Mouse (Mus musculus): ENCODE measurements around the gene Nfs1.

Nfs1 gene

DNA sequence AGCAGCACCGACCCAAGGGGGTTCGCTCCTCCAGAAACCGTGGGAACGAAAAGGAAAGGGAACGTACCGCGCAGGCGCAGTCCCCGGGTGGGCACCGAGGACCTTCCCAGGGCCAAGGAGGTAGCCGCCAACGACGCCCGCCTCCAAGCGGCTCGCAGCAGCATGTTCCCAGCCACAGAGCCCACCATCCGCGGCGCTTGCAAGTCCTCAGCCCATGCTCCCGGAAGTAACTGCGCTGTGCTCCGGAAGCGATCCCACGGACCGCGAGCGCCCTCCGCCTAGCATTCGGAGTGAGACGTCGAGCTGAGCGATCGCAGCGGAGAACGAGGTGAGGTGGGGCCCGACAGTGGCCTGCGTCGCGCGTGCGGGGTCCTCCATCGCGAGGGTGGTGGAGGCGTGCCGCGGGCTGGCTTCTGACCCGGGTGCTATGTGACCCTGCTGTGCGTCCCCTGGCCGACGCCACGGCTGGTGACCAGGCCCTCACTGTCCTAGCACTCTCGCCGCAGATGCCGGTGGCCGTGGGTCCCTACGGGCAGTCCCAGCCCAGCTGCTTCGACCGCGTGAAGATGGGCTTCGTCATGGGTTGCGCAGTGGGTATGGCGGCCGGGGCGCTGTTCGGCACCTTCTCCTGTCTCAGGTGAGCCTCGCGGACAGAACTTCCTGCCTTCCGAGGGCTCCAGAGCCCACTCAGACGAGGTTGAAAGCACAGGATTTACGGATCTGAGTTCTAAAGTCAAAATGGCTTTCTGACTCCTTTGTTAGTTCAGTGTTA is at the start of gene Nfs1, which contains the start of gene Romo1:
TSS of gene Nfs1 (minus strand) at position 234 of the 772 bp plus-strand sequence.
TSS of gene Romo1 (plus strand) at position 87 of the 772 bp plus-strand sequence.
- peak; percentile 93 for DNase-seq (ENCODE audit: low spot score)

DNA sequence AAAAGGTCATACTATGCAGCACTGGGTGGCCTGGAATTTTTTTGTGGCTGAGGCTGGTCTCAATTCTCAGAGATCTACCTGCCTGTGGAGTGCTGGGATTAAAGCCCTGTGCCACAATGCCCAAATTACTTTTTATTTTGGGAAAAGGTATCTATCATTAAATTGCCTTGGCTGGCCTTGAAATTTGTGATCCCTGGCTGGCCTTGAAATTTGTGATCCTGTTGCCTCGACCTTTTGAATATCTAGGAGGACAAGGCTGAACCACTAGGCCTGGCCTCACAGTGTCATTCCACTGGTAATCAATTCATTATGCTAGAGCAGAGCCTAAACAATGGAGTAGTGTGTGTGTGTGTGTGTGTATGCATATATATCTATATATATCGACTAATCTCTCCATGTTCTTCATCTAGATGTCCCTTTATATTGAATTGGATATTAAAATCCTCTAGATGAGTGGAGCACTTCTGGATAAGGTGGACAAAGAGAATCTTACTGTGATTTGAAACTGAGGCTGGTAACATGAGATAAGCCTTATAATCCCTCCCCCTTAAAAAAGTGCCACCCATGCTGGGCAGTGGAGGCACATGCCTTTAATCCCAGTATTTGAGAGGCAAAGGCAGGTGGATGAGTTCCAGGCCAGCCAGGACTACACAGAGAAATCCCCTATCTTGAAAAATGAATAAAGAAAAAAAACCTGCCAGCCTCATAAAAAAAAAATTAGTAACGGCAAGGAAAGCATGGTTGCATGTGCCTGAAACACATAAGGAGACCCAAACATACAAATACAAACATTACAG is 49.3 kb upstream of the Nfs1 start:
- DNase-seq (ENCODE audit: low spot score), result peak; percentile 21

DNA sequence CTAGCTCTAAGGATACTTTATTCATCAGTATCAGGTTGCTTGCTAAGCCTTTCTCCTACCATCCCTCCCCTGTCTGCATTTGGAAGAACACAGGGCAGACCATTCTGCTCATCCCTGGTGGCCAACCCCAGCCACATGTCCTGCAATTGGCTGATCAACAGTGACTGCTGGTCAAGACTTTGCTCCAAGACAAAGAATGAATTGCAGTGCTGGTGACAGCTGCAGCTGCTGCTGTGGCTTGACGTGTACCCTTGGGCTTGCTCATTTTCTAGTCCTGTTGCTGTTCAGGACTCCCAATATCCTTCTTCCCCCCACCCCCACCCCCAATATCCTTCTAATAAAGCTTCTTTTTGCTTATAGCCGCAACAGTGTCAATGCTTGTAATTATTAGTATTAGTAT is 48.1 kb upstream of the Nfs1 start:
- no peak for DNase-seq (ENCODE audit: low spot score)

DNA sequence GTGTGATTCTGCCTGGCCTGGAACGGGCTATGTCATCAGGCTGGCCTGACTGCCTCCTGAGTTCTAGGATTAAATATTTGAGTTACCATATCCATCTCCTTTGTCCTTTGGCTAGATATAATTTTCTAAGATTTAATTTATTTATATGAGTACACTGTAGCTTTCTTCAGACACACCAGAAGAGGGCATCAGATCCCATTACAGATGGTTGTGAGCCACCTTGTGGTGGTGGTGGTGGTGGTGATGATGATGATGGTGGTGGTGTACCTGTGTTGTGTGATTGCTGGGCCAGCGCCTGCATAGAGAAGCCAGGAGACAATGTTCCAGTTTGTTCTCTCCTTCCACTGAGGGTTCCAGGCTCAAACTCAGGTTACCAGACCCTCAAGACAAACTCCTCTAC is 47.6 kb upstream of the Nfs1 start:
- no peak for DNase-seq (ENCODE audit: low spot score)

DNA sequence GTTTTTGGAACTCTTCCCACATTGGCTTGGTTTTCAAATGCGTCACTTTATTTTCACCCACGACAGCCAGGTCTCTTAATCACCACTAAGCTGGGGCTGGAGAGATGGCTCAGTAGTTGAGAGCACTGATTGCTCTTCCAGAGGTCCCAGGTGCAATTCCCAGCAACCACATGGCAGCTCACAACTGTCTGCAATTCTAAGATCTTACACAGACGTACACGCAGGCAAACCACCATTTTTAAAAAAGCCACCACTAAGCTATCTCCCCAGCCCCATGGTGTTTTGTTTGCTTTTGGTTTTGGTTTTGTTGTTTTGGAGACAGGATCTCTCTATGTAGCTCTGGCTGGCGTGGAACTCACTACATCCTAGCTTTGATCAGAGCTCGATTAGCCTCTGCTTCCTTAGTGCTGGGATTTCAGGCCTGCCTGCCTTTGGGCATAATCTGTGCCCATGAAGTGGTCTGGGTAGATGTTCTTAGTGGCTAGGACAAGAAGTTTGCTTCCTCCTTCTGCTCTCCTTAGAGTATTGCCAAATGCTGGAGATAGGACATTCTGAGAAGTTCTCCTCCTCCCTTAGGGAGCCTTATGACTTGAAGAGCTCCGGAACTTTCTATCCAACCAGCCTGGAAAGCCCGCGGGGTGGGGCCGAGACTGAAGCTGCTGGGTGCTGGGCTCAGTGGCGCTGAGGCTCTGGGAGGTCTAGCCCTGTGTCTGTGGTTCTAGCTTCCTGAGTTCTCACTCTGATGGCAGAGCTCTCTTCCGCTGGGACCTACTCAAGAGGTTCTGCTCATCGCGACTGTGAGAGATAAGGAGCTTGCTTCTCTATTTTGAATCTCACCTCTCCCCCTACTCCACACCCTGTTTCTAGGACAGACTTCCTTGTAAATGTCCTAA is 46.3 kb upstream of the Nfs1 start:
- DNase-seq (ENCODE audit: low spot score), result peak; percentile 40

DNA sequence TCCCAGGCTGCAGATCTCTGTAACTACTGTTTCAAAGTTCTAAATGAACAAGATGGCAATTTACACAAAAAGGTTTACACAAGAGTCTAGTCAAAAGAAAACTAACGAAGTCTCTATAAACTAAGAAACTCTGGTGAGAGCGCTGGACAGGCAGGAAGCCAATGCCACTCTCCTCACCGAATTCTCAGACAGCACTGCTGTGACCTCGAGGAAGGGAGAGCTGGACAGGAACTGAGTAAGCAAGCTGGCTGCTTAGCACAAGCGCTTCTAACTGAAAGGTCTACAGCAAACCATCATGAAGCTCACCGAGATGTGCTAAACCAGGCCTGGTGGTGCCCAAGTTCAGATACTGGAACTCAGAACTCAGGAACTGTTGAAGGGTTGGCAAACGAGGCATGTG is 45.3 kb upstream of the Nfs1 start:
- peak; percentile 41 for DNase-seq (ENCODE audit: low spot score)

DNA sequence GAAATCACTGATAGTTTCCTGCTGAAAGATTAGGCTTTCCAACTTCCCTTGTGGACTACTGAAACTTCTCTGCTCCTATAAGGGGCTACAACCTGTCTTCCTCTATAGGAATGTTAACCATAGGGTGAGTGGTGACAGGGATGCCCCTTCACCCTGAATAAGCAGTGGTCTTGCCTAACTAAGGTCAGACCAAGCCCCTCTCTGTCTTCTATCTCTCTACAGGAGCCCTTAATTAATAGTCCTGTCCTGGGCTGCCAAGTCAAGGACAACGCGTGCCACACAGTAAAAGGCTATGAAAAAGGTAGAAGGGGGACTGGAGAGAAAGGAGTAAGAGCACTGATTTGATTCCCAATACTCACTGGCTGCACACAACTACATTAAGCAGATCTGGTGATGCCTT is 37.6 kb upstream of the Nfs1 start:
- no peak for DNase-seq (ENCODE audit: low spot score)

DNA sequence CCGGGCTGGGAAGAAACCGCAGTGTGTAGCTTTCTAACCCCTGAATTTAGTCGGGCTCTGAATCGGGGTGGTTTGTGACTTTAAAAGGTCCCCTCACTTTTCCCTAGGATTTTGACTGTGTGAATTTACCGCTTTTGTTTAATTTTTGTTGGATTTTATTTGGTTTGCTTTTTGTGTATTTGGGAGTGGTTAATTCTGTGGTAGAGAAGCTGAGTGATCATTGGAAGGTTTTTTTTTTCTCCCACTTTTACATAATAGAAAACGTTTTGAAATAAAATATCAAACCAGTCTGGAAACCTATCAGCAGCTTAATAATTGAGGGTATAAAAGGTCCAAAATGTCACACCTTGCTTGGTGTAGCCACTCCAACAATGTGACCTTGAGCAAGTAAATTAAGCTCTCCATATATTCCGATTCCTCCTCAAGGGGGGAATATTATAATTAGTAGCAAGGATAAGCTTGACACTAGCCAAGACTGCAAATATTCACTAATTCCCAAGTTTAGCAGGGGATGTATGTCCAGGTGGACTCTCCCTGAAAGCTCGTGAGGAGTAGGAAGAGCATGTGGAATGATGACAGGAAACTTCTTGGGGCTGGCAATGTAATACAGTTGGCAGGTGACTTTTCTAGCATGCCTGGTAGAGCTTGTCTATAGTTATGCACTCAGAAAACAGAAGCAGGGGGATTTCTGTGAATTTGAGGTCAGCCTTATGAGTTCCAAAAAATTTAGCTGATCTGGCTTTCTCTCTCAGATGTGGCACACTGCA is 37.0 kb upstream of the Nfs1 start:
- DNase-seq (ENCODE audit: low spot score), result no peak

DNA sequence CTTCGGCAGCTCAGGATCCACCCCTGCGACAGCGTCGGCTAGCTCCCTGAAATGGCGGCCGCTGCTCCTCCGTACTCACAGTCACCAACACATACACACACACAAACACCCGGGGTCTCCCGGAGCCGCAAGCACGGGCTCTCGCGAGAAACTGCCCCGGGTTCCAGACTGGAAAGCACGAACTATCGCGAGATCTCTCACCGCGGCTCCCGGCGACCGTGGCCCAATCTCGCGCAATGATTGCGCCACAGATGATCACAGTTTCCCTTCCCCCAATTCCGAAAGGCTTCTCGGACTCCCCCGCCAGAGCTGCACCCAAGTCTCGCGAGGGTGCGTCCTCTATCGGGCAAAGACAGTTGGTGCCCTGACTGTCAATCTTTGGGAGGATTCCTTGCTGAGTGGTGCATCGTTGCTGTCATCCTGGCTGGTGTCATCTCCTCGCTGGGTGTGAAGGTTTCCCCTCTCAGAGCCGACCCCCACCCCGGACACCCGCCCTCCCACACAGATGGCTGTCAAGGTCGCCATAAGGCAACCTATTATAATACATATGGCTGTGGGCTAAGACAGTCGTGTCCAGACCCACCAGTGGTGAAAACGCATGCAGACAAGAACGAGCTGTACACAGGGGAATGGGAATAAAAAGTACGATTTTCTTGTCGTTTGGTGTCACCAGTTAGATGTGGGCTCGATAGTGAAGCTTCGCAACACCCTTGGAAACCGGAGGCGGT is 36.3 kb upstream of the Nfs1 start, which contains the start of gene Rbm39:
TSS of gene Rbm39 (minus strand) at position 145 of the 728 bp plus-strand sequence.
- DNase-seq (ENCODE audit: low spot score), result peak; percentile 100

DNA sequence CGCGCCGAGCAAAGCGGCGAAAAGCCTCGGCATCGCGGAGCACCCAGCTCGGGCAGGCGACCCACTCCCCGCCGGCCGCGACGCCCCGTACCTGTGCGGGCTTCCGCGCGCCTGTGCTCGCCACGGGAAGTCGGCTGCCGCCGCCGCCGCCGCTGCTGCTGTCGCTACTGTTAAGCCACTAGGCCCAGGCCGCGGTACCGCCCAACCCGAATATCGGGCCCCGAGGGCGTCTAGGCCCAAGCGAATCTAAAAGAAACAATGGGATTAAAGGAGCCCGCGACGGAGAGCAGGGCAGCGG is 35.8 kb upstream of the Nfs1 start:
- no peak for DNase-seq (ENCODE audit: low spot score)

DNA sequence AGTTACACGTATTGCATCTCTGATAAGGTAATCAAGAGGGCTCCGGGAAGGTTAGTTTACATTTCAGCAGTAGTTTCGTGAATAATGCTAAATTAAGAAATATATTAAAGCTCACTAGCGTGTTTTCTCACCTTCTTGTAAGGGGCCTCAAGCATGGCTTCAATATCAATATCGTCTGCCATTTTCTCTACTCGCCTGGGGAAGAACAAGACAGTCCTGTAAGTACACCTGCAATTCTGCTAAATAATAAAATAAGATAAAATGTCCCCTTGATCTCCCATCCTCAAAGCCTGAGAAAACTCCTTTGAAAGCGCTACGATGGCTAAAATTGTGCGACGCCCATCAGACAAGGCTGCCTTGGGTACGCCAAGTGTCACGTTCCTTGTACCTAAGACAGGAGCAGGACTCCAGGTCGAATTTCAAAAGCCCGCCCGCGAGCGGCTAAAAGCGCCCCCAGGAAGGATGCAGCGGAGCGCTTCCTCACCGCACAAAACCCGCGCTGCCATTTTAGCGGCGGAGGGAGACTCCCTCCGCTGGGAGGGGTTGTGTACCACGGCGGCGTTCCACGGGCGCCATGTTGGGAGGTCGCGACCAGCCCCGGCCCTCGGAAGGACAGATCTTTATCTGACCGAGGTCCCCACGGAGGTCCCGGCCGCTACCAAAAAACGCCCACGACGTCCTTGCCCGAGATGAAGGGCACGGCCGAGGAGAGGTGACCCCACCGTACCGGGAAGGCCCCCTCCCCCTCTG is 35.2 kb upstream of the Nfs1 start:
- DNase-seq (ENCODE audit: low spot score), result peak; percentile 87

DNA sequence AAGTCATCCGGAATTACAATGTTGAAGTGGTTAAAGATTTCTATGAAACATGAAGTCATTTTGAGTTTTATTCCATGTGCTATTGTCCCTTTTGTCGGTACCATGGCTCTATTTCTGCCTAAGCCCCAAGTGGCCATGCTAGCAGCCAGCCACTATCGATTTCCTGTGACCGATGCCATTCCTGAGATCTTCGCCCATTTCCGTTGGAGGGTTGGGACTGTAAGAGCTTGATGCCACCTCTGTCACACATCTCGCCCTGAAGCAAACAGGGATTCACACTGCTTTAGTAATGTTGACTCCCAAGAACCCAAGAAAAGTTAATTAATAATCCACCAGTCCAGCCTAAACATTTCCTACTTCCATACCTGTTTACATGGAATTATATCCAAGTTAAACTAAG is 33.7 kb upstream of the Nfs1 start:
- no peak for DNase-seq (ENCODE audit: low spot score)

DNA sequence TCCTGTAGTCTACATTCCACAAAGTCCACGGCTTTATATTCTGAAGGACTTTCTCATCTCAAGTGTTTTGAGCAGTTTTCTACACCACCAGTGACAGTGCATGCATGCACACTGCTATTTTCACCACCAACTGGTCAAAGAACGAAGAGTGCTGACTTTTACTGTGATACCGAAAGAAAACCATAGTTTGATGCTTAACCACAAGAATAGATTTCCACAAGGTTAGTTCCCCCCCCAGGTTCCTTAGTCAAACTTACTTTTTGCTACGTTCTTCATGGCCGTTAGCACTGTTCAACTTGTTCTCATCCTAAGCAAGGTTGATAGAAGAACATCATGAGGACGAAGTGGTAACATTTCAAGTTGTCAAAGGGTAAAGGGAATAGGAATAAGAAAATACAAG is 33.1 kb upstream of the Nfs1 start:
- no peak for DNase-seq (ENCODE audit: low spot score)

DNA sequence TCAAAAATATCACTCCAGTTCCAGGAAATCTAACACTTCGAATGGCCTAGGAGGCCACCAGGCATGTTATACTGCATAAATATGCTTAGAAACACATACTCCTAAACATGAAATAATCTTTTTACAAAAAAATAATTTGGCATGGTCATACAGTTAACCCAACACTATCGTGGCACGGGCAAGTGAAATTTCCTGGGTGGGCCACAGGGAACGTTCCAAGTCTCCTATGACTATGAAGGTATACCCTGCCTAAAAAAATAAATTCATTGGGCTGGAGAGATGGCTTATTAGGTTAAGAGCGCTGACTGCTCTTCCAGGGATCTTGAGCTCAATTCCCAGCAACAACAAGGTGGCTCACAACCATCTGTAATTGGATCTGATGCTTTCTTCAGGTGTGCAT is 22.6 kb upstream of the Nfs1 start:
- no peak for DNase-seq (ENCODE audit: low spot score)

DNA sequence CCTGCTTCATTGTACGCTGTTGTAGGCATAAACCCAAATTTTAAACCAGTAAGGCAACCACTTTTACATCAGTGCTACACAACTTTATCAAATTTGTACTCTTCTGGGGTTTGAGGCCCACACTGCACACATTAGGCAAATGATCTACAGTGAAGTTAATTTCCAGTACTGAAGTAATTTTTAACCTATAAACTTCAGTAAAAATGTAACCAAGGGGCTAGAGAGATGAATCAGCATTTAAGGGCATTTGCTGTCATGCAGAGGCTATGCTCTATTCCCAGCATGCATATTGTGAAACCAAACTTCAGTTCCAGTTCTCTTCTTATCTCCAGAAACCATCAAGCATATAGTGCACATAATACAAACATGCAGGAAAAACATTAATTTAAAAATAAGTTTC is 21.5 kb upstream of the Nfs1 start:
- no peak for DNase-seq (ENCODE audit: low spot score)

DNA sequence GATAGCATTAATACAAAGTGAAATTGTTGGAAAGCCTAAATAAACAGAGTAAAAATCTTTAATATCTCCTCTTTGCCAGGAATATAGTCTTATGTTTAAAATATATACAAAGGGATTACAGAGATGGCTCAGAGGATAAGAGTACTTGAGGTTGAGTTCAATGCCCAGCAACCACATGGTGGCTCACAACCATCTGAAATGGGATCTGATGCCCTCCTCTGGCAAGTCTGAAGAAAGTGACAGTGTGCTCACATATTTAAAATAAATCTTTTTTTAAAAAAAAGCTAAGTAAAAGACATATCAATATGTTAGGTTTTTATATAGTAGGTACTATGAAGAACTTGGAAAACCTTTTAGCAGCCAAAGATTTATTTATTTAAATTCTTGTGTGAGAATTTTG is 7.6 kb upstream of the Nfs1 start:
- DNase-seq (ENCODE audit: low spot score), result no peak

DNA sequence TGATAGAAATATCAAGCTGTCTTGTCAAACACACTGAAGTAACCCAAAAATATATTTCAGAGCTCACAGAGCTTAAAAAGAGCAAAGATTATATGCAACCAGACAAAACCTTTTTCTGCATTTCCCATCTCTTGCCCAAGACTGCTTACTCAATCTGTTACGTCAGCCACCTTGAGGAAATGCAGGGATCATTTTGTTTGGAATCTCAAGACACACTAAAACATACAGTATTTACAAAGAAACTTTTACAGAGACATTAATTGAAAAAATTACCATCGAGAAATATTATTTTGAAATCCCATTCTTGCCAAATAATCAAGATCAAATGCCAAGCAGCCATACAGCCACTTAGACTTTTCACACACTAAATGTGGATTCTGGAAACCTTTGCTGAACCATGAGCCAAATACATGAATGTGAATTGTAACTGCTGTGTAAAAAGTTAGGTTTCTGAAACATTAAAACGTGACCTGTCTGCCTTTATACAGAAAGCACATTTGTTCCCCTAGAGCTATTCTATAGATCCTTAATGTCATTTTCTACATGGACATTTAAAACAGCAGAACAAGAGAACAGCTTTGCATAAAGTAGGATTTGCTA is 3.4 kb upstream of the Nfs1 start:
- no peak for DNase-seq (ENCODE audit: low spot score)

DNA sequence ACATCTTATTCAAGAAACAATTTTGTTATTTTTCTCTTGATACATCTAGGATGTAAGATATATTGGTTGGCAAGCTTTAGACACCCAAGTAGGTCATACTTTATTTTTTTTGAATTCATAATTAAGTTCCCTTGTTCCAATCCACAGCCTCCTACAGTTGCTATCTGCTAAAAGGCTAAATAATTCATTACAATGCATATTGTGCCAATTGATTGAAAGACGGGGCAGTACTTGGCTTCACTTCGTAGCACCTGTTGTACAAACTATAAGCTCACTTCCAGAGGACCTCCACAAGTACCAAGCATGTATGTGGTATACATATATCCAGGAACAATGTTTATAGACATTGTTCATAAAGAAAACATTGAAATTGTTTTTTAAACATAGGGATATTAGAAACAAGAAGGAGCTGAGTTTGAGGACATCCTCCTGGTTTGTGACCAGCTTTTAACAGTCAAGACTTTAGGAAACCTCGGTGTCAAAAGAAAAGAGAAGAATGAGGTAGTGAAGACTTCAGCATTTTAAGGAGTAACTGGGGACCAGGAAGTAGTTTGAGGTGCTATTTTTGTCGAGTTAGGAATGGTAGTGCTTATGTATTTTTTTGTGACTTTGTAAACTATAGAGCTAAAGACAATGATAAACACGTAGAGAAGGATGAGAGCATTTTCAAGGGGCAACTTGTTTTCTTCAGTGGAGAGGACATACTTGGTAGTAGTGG is 2.4 kb upstream of the Nfs1 start:
- no peak for DNase-seq (ENCODE audit: low spot score)

DNA sequence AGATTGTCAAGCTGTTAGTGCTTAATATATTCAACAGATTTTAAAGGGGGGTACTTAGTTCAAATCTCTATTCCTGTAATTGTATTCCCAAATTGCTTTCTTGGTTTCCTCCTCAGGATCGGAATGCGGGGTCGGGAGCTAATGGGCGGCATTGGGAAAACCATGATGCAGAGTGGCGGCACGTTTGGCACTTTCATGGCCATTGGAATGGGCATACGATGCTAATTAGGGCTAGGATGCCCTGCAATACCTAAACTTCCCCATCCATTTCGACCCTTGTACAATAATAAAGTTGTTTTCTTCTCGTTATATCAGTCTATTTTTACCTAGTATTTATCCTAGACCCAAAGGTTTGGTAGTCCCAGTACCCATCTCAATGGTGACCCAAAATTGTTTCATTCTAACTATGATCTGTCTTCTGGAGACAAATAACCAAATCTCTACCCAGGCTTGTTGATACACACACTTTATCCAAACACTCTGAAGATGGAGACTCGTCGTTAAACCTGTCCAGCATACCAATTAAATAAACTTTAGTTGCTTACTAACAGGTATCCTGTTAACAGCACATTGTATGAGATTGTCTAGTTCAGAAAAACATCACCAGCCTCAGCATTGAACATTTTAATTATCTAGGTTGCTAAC is 1.6 kb upstream of the Nfs1 start:
- DNase-seq (ENCODE audit: low spot score), result no peak
